Mouse (Mus musculus): ENCODE results near the gene Ttyh3. TPM values are rescaled to one million over a fixed set of nuclear protein-coding genes. Genes with fewer than 3 reads are reported as not detected.

Gene Ttyh3
- polyA plus RNA-seq, 1 experiment: 139 TPM

DNA sequence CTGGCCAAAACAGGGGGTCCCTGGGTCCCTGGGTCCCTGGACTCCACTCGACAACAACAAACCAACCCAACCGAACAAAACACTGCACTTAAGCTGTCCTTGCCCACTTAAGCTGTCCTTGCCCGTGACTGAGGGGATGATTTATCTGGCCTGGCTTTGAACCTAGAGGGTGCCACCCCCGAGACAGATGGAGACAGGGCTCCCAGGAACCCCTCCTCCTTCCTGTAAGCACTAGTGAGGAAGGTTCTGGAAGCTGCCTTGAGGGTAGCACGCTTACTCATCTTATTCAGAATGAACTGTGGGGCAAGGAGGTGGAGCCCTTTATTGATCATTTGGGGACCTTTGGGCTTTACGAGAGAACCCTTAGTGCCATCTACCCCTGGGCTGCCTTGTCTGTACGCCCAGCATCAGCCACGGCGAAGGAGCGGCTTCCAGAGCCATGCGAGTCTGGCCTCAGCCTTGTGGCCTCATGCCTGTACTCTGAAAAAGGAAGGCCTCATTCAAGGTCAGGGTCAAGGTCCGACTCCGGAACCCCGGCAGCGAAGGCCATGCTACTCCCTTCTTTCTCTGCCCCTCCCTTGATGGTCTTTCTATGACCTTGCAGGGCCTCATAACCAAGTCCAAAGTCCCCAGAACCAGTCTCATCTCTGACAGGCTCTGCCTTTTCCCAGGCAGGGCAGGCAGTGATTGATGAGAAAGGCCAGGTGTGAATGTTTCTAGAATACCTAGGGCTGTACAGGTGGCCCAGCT, 5.4 kb upstream of the Ttyh3 start:
- TF ChIP-seq CTCF (IDR thresholded peaks at IDR 0.05; ENCODE audit: borderline replicate concordance, control insufficient read depth, extremely low read depth, insufficient read depth, low read length, poor library complexity): no peak
- no peak for TF ChIP-seq POLR2A (IDR thresholded peaks at IDR 0.05; ENCODE audit: control insufficient read depth, extremely low read depth, insufficient read depth, low read length, poor library complexity)
- peaks cover 4% of the 10 kb centered on the region for H3K4me1 ChIP-seq (replicated peaks; ENCODE audit: control insufficient read depth, insufficient read depth, low read length)
- WGBS: 89% methylated on average over 15 of the region's 15 CpGs
- no peaks in the 10 kb centered on the region for H3K36me3 ChIP-seq (ENCODE audit: control insufficient read depth, insufficient read depth, low read length)
- no peak overlapping the region for H3K4me3 ChIP-seq (ENCODE audit: control insufficient read depth, insufficient read depth, low read length)
- H3K27ac ChIP-seq (ENCODE audit: control insufficient read depth, insufficient read depth, low read length): no peak overlapping the region
- no peaks in the 10 kb centered on the region for H3K27me3 ChIP-seq (ENCODE audit: control insufficient read depth, insufficient read depth, low read length)
- DNase-seq: no peak

DNA sequence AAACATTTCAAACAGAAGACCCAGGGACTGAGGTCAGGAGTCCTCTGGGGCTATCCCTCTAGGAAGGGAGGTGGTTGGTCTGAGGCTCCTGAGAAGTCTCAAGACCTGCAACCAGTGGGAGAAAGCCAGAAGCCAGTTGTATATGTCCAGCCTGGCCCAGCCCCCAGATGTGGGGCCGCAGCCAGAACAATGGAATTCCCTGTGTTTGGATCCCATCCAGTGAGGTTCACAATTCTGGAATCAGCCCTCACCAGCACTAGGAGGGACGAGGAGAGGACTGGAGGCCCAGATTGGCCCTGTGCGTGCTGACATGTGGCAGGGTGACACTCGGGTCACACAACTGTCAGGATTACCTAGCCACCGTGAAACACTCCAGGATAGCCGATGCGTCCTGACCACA, 3.8 kb upstream of the Ttyh3 start:
- peaks cover 13% of the 10 kb centered on the region for H3K4me1 ChIP-seq (replicated peaks; ENCODE audit: control insufficient read depth, insufficient read depth, low read length)
- H3K36me3 ChIP-seq (ENCODE audit: control insufficient read depth, insufficient read depth, low read length): no peaks in the 10 kb centered on the region
- no peaks in the 10 kb centered on the region for H3K27me3 ChIP-seq (ENCODE audit: control insufficient read depth, insufficient read depth, low read length)
- no peak overlapping the region for H3K27ac ChIP-seq (ENCODE audit: control insufficient read depth, insufficient read depth, low read length)
- TF ChIP-seq CTCF (IDR thresholded peaks at IDR 0.05; ENCODE audit: borderline replicate concordance, control insufficient read depth, extremely low read depth, insufficient read depth, low read length, poor library complexity) (no peak), POLR2A (IDR thresholded peaks at IDR 0.05; ENCODE audit: control insufficient read depth, extremely low read depth, insufficient read depth, low read length, poor library complexity) (no peak)
- 95% methylated on average over 7 of the region's 7 CpGs for WGBS
- DNase-seq: no peak
- H3K4me3 ChIP-seq (ENCODE audit: control insufficient read depth, insufficient read depth, low read length): no peak overlapping the region

DNA sequence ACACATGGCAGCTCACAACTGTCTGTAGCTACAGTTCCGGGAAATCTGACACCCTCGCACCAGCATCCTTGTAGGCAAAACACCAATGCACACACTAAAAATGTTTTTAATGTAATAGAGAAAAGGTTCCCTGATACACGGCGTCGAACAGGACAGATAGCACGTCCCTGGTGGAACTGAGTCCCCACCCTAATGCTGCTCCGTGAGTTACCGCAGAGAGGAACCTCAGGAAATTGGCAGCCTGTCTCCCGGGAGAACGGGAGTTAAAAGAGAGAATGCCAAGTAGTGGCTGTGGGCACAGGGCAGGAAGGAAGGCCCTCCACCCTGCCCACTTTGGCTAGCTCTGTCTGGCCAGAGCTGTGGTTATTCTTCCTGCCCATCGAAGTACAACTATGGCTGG, 2.4 kb upstream of the Ttyh3 start:
- Histone ChIP-seq H3K36me3 (ENCODE audit: control insufficient read depth, insufficient read depth, low read length) (no peaks in the 10 kb centered on the region), H3K4me3 (ENCODE audit: control insufficient read depth, insufficient read depth, low read length) (no peak overlapping the region), H3K4me1 (replicated peaks; ENCODE audit: control insufficient read depth, insufficient read depth, low read length) (peaks cover 26% of the 10 kb centered on the region), H3K27ac (ENCODE audit: control insufficient read depth, insufficient read depth, low read length) (no peak overlapping the region), H3K27me3 (ENCODE audit: control insufficient read depth, insufficient read depth, low read length) (no peaks in the 10 kb centered on the region)
- no peak for DNase-seq
- 85% methylated on average over 11 of the region's 11 CpGs for whole genome bisulfite sequencing
- TF ChIP-seq POLR2A (IDR thresholded peaks at IDR 0.05; ENCODE audit: control insufficient read depth, extremely low read depth, insufficient read depth, low read length, poor library complexity) (no peak), CTCF (IDR thresholded peaks at IDR 0.05; ENCODE audit: borderline replicate concordance, control insufficient read depth, extremely low read depth, insufficient read depth, low read length, poor library complexity) (no peak)

DNA sequence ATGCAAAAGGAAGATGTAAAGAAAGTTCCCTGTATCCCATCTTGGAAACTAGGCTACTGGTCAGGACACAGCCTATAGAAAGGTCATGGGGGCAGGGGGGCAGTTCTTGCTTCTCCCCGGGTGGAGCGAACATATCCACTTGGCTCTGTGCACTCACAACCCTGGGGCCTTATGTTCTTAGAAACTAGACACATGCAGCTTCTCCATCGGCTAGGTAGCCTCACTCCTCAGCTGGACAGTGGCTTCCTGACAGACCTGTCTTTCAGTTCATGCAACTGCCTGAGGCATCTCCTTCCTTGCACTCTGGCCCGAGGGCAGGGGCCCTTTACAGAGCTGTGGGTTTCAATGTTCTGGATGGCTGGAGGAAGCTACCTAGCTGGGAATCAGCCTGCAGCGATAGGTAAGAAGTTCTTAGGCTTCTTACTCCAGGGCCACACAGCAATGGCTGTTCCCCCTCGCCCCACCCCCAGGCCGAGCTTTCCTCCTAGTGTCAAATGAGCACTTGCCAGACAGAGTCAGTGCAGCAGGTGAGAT, 1.1 kb upstream of the Ttyh3 start:
- DNase-seq: no peak
- no peak overlapping the region for H3K27ac ChIP-seq (ENCODE audit: control insufficient read depth, insufficient read depth, low read length)
- WGBS: 91% methylated on average over 7 of the region's 7 CpGs
- no peak overlapping the region for H3K4me3 ChIP-seq (ENCODE audit: control insufficient read depth, insufficient read depth, low read length)
- H3K27me3 ChIP-seq (ENCODE audit: control insufficient read depth, insufficient read depth, low read length): no peaks in the 10 kb centered on the region
- TF ChIP-seq POLR2A (IDR thresholded peaks at IDR 0.05; ENCODE audit: control insufficient read depth, extremely low read depth, insufficient read depth, low read length, poor library complexity) (no peak), CTCF (IDR thresholded peaks at IDR 0.05; ENCODE audit: borderline replicate concordance, control insufficient read depth, extremely low read depth, insufficient read depth, low read length, poor library complexity) (no peak)
- no peaks in the 10 kb centered on the region for H3K36me3 ChIP-seq (ENCODE audit: control insufficient read depth, insufficient read depth, low read length)
- H3K4me1 ChIP-seq (replicated peaks; ENCODE audit: control insufficient read depth, insufficient read depth, low read length): peaks cover 33% of the 10 kb centered on the region

DNA sequence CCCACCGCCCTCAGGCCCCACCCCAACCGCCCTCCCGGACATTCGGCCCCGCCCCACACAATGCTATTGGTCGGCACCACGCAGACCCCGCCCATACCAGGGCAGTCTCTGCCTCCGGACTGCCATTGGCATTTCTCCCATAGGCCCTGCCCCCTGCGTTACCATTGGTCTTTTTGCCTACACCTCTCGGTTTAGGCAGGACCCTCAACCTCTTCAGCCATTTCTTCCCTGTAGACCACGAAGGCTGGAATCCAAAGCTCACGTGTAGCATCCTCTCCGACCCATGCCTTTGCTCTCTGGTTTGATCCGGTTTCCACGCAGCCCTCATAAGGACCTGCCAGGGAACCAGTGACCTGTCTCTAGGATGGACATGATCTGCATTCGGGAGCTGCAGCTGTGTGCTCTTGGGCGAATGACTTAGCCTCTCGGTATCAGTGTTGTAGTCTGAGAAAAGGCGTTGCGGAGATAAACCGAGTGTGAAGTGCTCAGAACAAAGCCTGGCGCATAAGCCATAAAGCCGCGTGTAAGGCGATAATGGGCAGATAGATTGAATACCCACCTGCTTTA, 353 bp upstream of the Ttyh3 start:
- 21% methylated on average over 25 of the region's 26 CpGs for WGBS
- H3K4me3 ChIP-seq (ENCODE audit: control insufficient read depth, insufficient read depth, low read length): peak overlapping the region; percentile 40
- peaks cover 39% of the 10 kb centered on the region for H3K4me1 ChIP-seq (replicated peaks; ENCODE audit: control insufficient read depth, insufficient read depth, low read length)
- TF ChIP-seq CTCF (IDR thresholded peaks at IDR 0.05; ENCODE audit: borderline replicate concordance, control insufficient read depth, extremely low read depth, insufficient read depth, low read length, poor library complexity) (no peak), POLR2A (IDR thresholded peaks at IDR 0.05; ENCODE audit: control insufficient read depth, extremely low read depth, insufficient read depth, low read length, poor library complexity) (peak; percentile 44; the same call in 1 of the 2 replicates)
- DNase-seq: peak; percentile 99
- H3K36me3 ChIP-seq (ENCODE audit: control insufficient read depth, insufficient read depth, low read length): no peaks in the 10 kb centered on the region
- H3K27ac ChIP-seq (ENCODE audit: control insufficient read depth, insufficient read depth, low read length): no peak overlapping the region
- no peaks in the 10 kb centered on the region for H3K27me3 ChIP-seq (ENCODE audit: control insufficient read depth, insufficient read depth, low read length)

DNA sequence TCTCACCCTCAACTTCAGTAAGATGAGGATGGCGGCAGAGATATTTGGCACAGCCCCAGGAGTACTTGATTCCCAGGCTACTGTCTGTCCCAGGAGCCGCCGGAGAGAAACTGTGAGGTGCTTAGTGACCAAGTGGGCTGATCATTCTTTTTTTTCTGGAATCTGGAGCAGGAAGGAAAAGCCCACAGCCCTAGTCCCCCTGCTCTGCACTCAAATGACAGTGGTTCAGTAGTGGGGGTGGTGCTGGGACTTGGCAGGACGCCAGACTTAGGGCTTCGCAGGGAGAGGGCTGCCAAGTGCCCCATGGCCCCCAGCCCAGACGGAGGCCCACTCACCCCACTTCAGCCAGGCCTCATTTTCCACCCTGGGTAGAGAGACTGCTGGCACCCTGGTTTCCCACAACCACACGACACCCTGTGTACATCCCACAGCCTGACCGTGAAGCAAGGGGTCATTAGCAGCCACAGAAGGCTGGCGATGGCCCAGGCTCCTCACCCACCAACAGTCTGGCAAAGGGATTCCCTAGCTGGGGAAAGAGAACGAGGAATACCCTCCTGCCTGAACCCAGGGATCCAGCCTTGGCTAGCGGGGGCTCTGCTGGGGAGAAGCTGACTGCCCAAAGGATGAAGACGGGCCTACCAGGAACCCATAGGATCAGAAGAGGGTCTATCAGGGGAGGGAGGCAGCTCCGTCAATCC, 861 bp downstream of the Ttyh3 start:
- no peak for TF ChIP-seq CTCF (IDR thresholded peaks at IDR 0.05; ENCODE audit: borderline replicate concordance, control insufficient read depth, extremely low read depth, insufficient read depth, low read length, poor library complexity)
- TF ChIP-seq POLR2A (IDR thresholded peaks at IDR 0.05; ENCODE audit: control insufficient read depth, extremely low read depth, insufficient read depth, low read length, poor library complexity): no peak
- Histone ChIP-seq H3K27ac (ENCODE audit: control insufficient read depth, insufficient read depth, low read length) (no peak overlapping the region), H3K4me3 (ENCODE audit: control insufficient read depth, insufficient read depth, low read length) (peak overlapping the region; percentile 71), H3K27me3 (ENCODE audit: control insufficient read depth, insufficient read depth, low read length) (no peaks in the 10 kb centered on the region), H3K36me3 (ENCODE audit: control insufficient read depth, insufficient read depth, low read length) (no peaks in the 10 kb centered on the region), H3K4me1 (replicated peaks; ENCODE audit: control insufficient read depth, insufficient read depth, low read length) (peaks cover 39% of the 10 kb centered on the region)
- WGBS: 11% methylated on average over 13 of the region's 13 CpGs
- peak; percentile 57 for DNase-seq

Data from thymus, adult 2 months (tissue).